Mouse (Mus musculus): ENCODE measurements around the gene Sgce. TPM values are rescaled to one million over a fixed set of nuclear protein-coding genes. Genes with fewer than 3 reads are reported as not detected.

Sgce gene
- total and polyA plus RNA-seq, 2 experiments from 2014 or later: 29.7 to 46.2 TPM

- no peak for ATAC-seq
Measured at GRCm38 (mm10) chr6:4723998-4724757, 22.8 kb downstream of the Sgce start.

DNA sequence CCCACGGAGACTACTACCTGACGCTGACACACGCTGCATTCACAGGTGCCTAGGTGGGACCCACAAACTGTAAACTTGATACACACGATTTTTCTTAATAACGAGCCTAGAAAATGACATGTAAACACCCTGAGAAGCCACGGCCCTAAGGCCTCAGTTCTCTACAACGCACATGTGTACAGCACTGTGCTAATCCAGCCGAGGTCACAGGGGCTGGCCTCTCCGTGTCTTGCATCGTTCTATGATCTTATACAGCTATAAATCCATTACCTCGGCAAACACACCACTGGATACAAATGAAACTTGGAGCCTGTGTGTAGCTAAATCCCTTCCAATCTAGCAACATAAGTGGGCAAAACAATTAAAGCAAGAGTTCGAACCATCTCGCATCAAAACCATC, 24.3 kb downstream of the Sgce start:
- no peaks in the 10 kb centered on the region for H3K36me3 ChIP-seq (ENCODE audit: insufficient read depth, low read length)
- H3K4me1 ChIP-seq (ENCODE audit: insufficient read depth, low read length): no peaks in the 10 kb centered on the region
- H3K27me3 ChIP-seq (ENCODE audit: insufficient read depth, low read length): no peaks in the 10 kb centered on the region
- H3K27ac ChIP-seq: no peak overlapping the region
- no peak for TF ChIP-seq CTCF (IDR thresholded peaks at IDR 0.05; ENCODE audit: low read depth)
- no peaks in the 10 kb centered on the region for H3K9me3 ChIP-seq (ENCODE audit: low read length)
- no peak overlapping the region for H3K9ac ChIP-seq (replicated peaks; ENCODE audit: low read length)
- H3K4me3 ChIP-seq (ENCODE audit: low read length): no peak overlapping the region
- H3K4me2 ChIP-seq (ENCODE audit: low read depth, low read length): no peak overlapping the region
- DNase-seq (ENCODE audit: low spot score): no peak
- 82% methylated on average over 13 of the region's 13 CpGs for WGBS
- no peak for ATAC-seq

More at GRCm38 (mm10) chr6:4723998-4724757, 22.8 kb downstream of the Sgce start:
- Histone ChIP-seq H3K27ac (no peak overlapping the region), H3K36me3 (ENCODE audit: insufficient read depth, low read length) (no peaks in the 10 kb centered on the region), H3K4me1 (ENCODE audit: insufficient read depth, low read length) (no peaks in the 10 kb centered on the region), H3K9ac (replicated peaks; ENCODE audit: low read length) (no peak overlapping the region), H3K4me2 (ENCODE audit: low read depth, low read length) (no peak overlapping the region), H3K4me3 (ENCODE audit: low read length) (no peak overlapping the region), H3K9me3 (ENCODE audit: low read length) (no peaks in the 10 kb centered on the region), H3K27me3 (ENCODE audit: insufficient read depth, low read length) (no peaks in the 10 kb centered on the region)
- DNase-seq (ENCODE audit: low spot score): no peak
- 53% methylated on average over 15 of the region's 15 CpGs for WGBS
- no peak for TF ChIP-seq CTCF (IDR thresholded peaks at IDR 0.05; ENCODE audit: low read depth)

- peak; percentile 59 for DNase-seq (ENCODE audit: low spot score)
- no peaks in the 10 kb centered on the region for H3K27me3 ChIP-seq (ENCODE audit: insufficient read depth, low read length)
- no peak overlapping the region for H3K4me2 ChIP-seq (ENCODE audit: low read depth, low read length)
- ATAC-seq: peak; percentile 32; the same call in 1 of the 2 replicates
- H3K36me3 ChIP-seq (ENCODE audit: insufficient read depth, low read length): no peaks in the 10 kb centered on the region
- no peak overlapping the region for H3K4me3 ChIP-seq (ENCODE audit: low read length)
- no peaks in the 10 kb centered on the region for H3K4me1 ChIP-seq (ENCODE audit: insufficient read depth, low read length)
- TF ChIP-seq CTCF (IDR thresholded peaks at IDR 0.05; ENCODE audit: low read depth): peak; percentile 28; the same call in 1 of the 2 replicates
- 25% methylated on average over 6 of the region's 6 CpGs for WGBS
- H3K27ac ChIP-seq: no peak overlapping the region
- no peak overlapping the region for H3K9ac ChIP-seq (replicated peaks; ENCODE audit: low read length)
- H3K9me3 ChIP-seq (ENCODE audit: low read length): no peaks in the 10 kb centered on the region
Measured at GRCm38 (mm10) chr6:4722142-4722541, 24.9 kb downstream of the Sgce start.

DNA sequence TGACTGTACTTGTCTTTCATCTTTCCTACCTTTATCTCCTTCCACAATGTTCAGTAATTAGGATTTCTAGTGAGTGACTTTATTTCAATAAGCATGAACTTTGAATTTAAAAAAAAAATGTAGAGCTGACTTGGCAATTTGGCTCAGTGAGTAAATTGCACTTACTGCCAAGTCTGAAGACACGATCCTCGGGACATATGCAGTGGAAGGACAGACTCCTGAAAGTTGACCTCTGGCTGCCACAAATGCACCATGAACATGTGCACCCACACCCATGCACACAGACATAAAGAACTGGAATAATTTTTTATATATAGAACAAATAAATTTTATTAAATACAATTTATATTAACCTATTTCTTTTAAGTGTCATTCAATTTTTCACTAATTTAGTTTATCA, 29.7 kb downstream of the Sgce start:
- Histone ChIP-seq H3K9ac (replicated peaks; ENCODE audit: low read length) (no peak overlapping the region), H3K36me3 (ENCODE audit: insufficient read depth, low read length) (no peaks in the 10 kb centered on the region), H3K9me3 (ENCODE audit: low read length) (no peaks in the 10 kb centered on the region), H3K27me3 (ENCODE audit: insufficient read depth, low read length) (no peaks in the 10 kb centered on the region), H3K4me3 (ENCODE audit: low read length) (no peak overlapping the region), H3K27ac (no peak overlapping the region), H3K4me2 (ENCODE audit: low read depth, low read length) (no peak overlapping the region), H3K4me1 (ENCODE audit: insufficient read depth, low read length) (no peaks in the 10 kb centered on the region)
- WGBS: 59% methylated on average over 2 of the region's 2 CpGs
- DNase-seq (ENCODE audit: low spot score) (no peak), ATAC-seq (no peak)
- TF ChIP-seq CTCF (IDR thresholded peaks at IDR 0.05; ENCODE audit: low read depth): no peak

DNA sequence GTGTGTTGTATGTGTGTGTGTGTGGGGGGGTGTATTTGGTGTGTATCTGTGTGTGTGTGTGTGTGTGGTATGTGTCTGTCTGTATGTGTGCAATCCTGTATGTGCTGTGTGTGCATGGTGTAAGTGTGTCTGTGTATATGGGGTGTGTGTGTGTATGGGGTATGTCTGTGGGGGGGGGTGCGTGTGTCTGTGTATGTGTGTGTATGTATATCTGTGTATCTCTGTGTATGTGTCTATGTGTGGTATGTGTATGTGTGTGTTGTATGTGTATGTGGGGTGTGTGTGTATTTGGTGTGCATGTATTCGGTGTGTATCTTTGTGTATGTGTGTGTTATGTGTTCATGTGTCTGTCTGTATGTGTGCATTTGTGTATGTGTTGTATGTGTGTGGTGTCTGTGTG, 30.8 kb downstream of the Sgce start:
- Histone ChIP-seq H3K36me3 (ENCODE audit: insufficient read depth, low read length) (no peaks in the 10 kb centered on the region), H3K4me2 (ENCODE audit: low read depth, low read length) (no peak overlapping the region), H3K27ac (no peak overlapping the region), H3K4me3 (ENCODE audit: low read length) (no peak overlapping the region), H3K27me3 (ENCODE audit: insufficient read depth, low read length) (no peaks in the 10 kb centered on the region), H3K9me3 (ENCODE audit: low read length) (no peaks in the 10 kb centered on the region), H3K9ac (replicated peaks; ENCODE audit: low read length) (no peak overlapping the region), H3K4me1 (ENCODE audit: insufficient read depth, low read length) (no peaks in the 10 kb centered on the region)
- WGBS: 95% methylated on average over 2 of the region's 2 CpGs
- ATAC-seq (no peak), DNase-seq (ENCODE audit: low spot score) (no peak)
- TF ChIP-seq CTCF (IDR thresholded peaks at IDR 0.05; ENCODE audit: low read depth): no peak

GRCm38 (mm10) chr6:4708971-4709370, 38.0 kb downstream of the Sgce start:
- no peak overlapping the region for H3K4me2 ChIP-seq (ENCODE audit: low read depth, low read length)
- no peaks in the 10 kb centered on the region for H3K4me1 ChIP-seq (ENCODE audit: insufficient read depth, low read length)
- no peaks in the 10 kb centered on the region for H3K27me3 ChIP-seq (ENCODE audit: insufficient read depth, low read length)
- WGBS: 85% methylated on average over 1 of the region's 1 CpGs
- no peak overlapping the region for H3K9ac ChIP-seq (replicated peaks; ENCODE audit: low read length)
- no peak for ATAC-seq
- no peak for TF ChIP-seq CTCF (IDR thresholded peaks at IDR 0.05; ENCODE audit: low read depth)
- H3K9me3 ChIP-seq (ENCODE audit: low read length): no peaks in the 10 kb centered on the region
- no peak overlapping the region for H3K27ac ChIP-seq
- no peaks in the 10 kb centered on the region for H3K36me3 ChIP-seq (ENCODE audit: insufficient read depth, low read length)
- H3K4me3 ChIP-seq (ENCODE audit: low read length): no peak overlapping the region
- no peak for DNase-seq (ENCODE audit: low spot score)

- H3K9ac ChIP-seq (replicated peaks; ENCODE audit: low read length): no peak overlapping the region
- DNase-seq (ENCODE audit: low spot score) (no peak), ATAC-seq (no peak)
- no peaks in the 10 kb centered on the region for H3K27me3 ChIP-seq (ENCODE audit: insufficient read depth, low read length)
- H3K4me1 ChIP-seq (ENCODE audit: insufficient read depth, low read length): no peaks in the 10 kb centered on the region
- no peak overlapping the region for H3K27ac ChIP-seq
- no peaks in the 10 kb centered on the region for H3K9me3 ChIP-seq (ENCODE audit: low read length)
- no peak overlapping the region for H3K4me3 ChIP-seq (ENCODE audit: low read length)
- 78% methylated on average over 5 of the region's 5 CpGs for WGBS
- H3K36me3 ChIP-seq (ENCODE audit: insufficient read depth, low read length): no peaks in the 10 kb centered on the region
- no peak overlapping the region for H3K4me2 ChIP-seq (ENCODE audit: low read depth, low read length)
- no peak for TF ChIP-seq CTCF (IDR thresholded peaks at IDR 0.05; ENCODE audit: low read depth)
Measured at GRCm38 (mm10) chr6:4706415-4706814, 40.6 kb downstream of the Sgce start.
